Mouse (Mus musculus) frontal cortex, adult 2 months (tissue): Measurements from ENCODE around the gene Oxld1. TPM values are rescaled to one million over a fixed set of nuclear protein-coding genes. Genes with fewer than 3 reads are reported as not detected.

Experiments
- DNase-seq, 2 experiments: peaks; one replicate each; pipeline ENCODE4 v3.0.0; 2022; ENCODE audit warnings: low spot score in 1 of 2; ENCODE audit errors: extremely low spot score in 1 of 2
- polyA plus RNA-seq: library from polyadenylated mRNA; depleted of rRNA; stranded (reverse); fragments of >200 nt; gene quantifications from 2 replicates; pipeline ENCODE4 v1.2.3, GENCODE M21; 2012; rRNA removed

The Oxld1 gene
- 14.3 and 15.4 TPM in 2 replicates for polyA plus RNA-seq

DNA sequence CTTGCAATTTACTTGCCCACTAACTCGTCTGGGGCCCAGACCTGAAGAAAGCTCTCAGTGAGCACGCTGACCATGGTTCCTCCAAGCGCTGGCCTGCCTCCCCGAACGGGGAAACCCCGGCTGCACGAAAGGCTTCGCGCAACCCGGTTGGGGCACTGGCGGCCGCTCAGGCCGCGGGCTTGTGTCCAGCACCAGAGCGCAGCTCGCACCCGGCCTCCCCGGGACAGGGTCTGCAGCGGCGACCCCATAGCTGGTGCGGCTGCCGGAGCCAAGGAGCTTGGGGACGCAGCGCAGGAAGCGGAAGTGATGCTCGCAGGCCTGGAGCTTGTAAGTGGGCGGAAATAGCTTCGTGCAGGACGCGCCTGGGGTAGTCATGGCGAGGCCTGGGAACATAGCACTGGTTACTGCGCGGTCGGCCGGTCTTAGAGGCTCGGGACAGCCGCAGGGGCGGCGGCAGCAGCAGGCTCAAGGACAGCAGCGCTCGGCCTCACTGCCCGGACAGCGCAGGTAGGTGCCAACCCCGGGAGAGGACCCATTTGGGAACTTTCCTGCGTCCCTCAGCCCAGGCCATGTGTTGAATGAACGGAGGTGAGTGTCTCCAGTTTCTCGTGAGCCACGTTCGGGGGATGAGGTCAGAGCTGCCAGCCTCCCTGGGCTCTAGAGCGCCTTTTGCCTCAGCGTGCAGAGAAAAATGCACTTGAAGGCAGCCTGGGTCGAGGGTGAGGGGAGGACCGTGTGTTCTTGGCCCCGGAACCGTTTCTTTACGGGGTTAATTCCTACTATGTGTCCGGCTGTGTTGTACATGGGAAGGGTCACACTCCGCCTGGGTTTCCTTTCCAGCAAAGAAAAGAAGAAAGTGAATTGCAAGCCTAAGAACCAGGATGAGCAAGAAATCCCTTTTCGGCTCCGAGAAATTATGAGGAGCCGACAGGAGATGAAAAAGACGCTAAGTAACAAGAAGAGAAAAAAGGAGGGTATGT lies at the start of gene Oxld1, which contains the start of gene Ccdc137:
Oxld1 (minus strand) TSS at position 297 of the 980 bp plus-strand sequence.
Ccdc137 (plus strand) TSS at position 344 of the 980 bp plus-strand sequence.
- peak; percentile 47 to 75 for DNase-seq

DNA sequence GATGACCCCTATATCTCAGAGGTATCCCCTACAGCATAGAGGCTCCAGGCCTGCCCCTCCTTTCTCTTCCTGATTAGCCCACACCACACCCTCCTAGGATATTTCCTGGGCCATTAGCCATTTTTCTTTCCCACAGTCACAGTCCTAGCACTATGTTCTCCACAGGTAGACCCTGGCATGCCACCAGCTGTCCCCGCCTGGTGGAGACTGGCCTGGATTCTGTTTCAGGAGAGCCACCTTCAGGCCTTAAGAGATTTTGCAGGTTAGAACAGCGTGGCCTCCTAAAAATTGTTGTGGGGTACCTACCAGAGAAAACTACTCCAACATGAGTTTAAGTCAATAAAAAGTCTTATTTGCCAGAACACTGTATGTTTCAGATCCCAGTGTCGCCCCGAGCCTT lies 49.0 kb upstream of the Oxld1 start:
- no peak for DNase-seq

DNA sequence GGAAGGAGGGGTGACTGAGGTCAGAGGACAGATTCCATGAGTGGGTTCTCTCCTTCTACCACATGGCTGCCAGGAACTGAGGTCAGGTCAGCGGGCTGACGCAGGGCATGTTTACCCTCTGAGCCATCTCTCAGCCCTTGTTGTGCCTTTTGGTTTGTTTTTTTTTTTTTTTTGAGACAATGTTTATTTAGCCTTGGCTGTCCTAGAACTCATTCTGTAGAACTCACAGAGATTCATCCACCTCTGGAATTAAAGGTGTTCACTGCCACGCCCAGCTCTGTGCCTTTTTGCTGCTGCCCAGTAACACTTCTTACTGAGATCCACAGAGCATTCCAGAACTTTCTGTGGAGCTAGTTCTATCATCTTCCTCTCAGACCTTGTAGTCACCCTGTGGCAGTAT lies 47.8 kb upstream of the Oxld1 start:
- DNase-seq, result no peak

DNA sequence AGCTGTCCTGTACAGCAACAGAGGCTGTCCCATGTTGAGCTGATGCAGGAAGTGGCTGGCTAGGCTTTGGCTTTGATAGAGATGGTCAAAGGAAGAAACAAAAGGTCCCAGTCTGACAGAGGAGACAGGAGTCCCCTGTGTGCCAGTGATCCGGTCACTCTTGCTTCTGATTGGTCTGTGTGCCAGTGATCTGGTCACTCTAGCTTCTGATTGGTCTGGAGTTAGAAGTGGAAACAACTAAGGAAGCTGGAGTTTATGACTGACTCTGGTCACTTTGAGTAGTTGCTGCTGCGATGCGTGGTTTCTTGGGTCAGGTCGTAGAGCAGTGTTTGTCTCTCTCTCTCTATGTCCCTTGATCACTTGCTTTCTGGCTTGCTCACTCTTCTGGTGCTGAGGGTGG lies 43.8 kb upstream of the Oxld1 start:
- no peak for DNase-seq

DNA sequence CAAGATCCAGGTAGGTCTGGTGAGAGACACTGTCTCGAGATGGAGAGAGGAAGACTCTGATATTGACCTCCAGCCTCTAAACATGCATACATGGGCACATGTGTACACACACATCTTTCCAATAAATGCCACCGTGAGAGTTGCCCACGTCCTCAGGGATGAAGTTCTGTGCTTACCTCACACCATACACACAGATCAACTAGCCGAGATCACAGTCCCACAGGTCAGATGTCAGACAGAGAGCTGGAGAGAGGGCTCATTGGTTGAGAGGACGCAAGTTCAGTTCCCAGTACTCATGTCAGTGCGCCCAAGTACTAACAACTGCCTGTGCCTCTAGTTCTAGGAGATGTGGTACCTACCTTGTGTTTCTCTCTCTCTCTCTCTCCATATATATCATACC lies 43.1 kb upstream of the Oxld1 start:
- no peak for DNase-seq

DNA sequence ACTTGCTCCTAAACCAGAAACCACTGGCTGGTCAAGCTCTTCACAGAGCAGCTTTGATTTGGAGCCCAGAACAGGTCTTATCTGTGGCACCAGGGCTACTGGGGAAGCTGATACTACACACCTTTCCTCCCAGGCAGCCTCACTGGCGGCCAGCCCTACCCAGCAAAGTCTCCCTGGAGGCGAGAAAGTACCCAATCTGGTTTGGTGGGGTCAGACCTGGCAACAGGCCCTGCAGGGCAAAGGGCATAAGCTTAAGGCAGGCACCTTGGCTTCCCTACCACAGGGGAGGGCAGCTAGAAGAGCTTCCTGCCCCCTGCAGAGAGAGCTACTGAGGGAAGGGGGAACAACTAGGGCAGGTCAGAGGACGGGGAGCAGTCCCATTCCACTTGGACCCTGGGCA lies 42.5 kb upstream of the Oxld1 start:
- no peak for DNase-seq

DNA sequence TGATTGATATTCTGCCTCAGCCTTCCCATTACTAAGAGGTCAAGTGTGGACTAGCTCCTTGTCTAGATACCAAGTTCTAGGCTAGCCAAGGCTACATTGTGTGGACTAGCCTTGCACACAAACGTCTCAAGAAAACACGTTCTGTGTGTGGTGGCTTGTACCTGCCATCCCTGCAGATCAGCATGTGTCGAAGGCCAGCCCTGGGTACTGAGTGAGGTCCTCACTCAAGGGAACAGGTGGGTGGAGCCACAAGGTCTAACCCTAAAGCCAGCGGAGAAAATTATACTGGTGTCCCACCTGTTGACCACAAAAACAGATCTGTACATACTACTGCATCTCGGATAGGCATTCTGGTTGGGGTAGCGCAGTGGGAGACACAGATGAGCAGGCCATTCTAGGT lies 42.0 kb upstream of the Oxld1 start:
- DNase-seq, result no peak

DNA sequence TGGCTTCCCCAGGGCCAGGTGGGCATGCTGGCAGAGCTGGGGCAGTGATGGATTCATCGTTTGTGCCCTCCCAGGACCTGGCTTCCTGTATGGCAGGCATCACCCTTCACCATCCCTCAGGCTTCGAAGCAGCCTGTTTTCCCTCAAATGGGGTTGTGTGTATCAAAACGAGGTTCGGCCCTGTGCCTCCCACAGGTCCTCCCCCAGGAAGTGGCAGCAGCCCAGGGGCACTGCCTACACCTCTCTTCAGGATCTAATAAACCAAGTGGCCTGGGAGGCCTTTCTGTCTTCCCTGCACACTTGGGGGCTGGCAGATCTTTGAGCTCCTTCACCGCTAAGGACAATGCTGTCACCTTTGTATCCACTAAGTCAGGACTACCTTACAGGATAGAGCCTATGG lies 41.0 kb upstream of the Oxld1 start:
- no peak for DNase-seq

DNA sequence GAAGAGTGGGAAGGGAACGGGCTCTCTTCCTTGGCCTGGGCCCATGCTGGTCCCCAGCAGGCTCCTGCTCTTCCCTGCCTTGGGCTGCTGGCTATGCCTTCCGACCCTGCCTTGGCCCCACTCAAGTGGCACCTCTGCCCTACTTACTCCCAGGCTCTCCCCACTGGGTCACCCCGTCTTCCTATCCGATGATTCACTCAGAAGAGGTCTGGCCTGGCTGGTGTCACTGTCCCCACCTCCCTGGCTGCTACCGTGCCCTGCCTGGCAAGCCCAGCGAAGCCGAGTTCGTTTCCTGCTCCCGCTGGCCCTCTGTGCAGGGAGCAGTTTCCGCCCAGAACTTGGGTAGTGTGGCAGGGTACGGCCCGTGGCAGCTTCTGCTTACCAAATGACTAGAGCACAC lies 40.4 kb upstream of the Oxld1 start:
- no peak for DNase-seq

DNA sequence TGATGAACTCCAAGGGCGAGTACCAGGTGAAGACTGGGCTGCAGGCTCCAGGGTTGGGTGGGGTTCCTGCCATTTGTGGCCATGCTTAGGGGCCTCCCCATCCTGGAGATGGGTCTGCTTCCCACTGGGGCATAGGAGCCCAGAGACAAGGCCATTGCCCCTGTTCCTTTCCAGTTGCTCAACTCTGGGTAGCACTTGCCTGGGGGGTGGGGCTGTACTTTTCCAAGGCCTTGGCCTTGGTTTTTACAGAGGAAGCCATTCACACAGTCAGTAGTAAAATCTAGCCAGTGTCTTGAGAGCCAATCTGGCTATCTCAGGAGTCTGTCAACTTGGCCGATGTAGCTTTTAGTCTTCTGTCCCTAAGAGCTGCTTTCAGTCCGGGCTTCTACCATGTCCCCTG lies 39.6 kb upstream of the Oxld1 start:
- DNase-seq, result no peak

DNA sequence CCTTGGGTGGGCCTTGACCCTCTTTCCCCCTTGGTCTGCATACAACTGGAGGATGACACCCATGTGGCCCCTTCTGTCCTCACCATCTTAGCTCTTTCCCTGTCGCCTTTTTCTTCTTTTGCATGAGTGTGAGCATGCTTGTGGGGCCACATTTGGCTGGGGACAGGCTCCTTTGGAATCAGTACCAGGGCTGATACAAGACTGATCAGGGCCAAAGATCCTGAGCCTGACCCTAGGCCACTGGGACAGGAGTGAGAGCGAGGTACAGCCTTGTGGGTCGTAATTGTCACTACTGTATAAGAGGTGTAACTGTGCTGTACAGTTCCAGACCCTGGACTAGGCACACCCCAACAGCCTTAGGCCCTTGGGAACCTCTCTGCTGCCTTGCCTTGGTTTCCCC lies 36.0 kb upstream of the Oxld1 start:
- no peak for DNase-seq

DNA sequence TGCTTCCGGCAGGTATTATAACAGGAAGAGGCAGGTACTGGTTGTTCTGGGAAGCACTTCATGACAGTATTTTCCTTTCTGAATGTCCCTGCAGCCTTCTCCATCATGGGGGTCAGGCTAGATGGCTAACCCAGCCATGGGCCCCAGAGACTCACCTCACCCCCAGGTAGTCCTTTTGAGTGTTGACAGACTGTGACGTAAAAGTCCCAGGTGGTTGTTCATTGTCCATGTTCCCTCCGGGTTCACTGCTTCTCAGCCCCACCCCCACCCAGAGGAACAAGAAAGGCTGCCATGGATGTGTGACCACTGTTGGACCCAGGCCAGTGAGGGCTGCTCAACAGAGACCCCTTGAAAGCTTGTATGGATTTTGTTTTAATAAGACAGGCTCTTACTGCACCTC lies 35.5 kb upstream of the Oxld1 start:
- no peak for DNase-seq

DNA sequence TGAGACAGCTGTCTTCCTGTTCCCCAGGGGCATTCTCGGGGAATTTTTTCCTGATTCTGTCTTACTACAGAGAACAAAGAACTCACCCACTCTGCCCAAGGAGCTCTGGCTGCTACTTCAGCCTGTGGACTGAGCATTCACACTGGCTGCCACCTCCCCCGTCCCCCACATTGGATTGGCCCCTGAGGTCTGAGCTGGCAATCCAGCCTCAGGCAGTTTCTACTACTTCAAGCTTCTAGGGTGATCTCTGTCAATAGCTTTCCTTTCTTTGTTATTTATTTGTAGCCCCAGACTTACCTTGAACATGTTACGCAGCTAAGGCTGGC lies 35.0 kb upstream of the Oxld1 start:
- no peak for DNase-seq

DNA sequence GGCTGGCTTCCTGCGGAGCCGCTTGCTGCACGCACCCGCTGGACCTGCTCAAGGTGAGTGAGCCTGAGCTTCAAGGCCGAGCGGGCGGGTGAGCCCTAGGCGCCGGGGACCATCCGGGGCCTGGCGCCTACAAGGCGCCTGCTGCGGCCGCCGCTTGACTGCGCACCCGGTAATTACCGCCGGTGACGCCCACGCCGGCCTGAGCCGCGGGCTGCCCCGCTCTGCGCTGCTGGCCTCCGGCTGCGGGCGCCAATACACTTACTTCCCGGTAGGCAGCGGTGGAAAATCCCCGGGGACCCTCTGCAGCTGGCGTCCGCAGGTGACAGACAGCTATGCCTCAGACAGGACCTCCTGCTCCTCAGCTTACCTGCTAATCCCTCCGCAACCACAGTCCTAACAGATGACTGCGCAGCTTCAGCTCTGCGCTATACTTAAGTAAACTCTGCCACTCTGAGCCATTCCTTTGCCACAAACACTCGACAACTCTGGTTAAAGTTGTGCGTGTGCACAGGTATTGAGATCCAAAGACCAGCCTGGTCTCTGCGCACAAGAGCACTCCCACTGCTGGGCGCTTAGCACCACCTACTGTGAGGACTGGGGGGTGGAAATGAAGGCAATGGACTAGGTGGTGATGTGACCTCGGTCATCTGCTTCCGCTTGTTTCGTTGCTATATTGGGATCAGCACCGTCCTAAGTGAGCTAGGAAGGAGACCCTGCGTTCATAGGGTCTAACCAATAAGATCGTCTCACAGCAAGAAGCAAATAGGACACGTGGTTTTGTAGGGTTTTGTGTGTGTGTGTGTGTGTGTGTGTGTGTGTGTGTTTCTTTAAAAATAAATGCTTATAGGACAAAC lies 34.4 kb upstream of the Oxld1 start:
- DNase-seq, result peak in 1 of 2 experiments; percentile 19

DNA sequence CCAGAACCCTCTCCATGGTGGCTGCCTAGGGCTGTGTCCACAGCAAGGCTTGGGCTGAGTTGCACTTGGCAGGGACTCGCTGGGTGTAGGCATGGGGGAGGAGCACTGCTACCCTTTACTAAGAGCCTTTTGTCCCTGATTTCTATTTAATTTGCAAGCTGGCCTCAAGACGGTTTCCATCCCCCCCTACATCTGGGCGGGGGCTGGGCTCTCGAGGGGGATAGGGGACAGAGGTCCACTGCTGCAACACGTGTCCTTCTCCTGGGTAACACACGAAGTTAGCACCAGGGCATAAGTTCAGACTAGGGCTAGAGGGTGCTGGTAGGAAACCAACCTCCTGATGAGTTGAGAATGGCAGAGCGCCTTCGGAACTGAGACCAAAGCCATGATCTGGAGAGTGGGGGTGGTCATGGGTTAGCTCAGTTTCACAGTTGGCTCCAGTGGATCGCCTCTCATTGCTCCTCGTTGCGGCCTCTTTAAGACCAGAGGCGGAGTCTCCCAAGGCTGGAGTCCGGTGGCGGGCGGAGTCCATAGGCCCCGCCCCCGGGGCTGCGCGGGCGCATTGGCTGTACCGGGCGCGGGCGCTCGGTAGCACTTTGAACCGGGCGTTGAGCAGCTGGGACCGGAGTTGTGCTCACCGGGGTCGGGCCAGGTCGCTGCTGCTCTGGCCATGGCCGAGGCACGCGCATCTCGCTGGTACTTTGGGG lies 33.6 kb upstream of the Oxld1 start, which contains the start of gene Slc25a10:
Slc25a10 (plus strand) TSS at position 524 of the 707 bp plus-strand sequence.
- DNase-seq, result peak; percentile 76 to 88

DNA sequence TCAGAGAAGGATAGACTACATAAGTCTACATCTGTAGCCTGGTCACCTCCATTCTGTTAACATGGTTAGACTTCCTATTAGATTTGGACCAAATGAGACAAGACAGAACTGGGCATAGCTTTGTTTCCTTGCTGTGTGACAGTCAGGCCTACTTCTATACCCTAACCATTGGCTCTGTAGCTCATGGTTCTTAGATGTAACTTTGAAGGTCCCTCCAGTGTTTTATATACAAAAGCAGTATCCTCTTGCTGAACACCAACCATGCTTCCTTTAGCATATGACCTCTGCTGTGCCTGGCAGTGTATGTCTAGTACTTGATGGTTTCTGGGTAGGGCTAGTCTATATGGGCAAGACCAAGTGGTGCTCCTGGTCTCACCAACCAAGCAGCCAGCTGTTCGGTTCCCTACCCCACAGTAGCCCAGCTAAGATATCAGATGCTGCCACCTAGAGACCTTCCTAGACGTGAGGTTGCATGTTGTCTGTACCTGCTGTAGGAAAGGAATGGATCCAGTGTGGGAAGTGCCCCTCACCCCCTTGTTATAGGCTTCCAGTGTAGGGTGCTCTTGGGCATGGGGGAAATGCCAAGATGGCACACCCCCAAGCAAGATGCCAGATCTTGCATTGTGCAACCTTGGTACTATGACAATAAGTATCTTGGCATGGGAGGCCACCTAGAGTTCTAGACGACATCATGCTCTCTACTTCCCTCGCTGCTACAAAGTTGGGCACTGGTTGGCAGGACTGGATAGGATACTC lies 32.6 kb upstream of the Oxld1 start:
- DNase-seq, result no peak

DNA sequence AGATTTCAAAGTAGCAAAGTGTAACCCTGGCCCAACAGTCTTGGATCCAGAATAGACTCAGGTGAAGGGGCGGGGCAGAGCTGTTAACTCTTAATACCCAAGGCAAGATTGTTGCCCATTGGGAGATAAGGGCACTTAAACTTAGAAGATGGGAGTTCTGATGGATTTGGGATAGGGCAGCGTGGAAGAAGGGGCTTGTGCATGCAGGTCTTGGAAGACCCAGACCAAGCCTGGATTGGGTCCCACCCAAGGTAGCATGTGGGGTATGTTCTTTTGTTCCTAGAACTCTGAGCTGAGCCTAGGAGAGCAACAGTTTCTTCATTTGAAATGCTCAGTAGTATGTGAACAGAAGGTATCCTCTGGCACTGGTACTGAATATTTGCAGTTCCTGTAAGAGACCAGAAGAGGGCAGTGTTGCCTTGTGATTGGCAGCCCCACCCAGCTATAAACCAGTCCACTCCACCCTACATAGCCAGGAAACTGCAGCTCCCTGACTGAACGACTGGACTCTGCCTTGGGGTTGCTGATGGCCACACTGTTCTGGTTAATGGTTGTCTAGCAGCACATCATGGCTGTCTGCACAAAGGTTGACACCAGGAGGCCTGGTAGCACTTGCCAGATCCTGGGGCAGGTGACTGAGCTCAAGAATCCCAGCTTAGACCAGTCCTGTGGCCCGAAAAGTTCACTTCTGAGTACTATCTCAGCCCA lies 31.3 kb upstream of the Oxld1 start:
- DNase-seq, result peak in 1 of 2 experiments; percentile 86

DNA sequence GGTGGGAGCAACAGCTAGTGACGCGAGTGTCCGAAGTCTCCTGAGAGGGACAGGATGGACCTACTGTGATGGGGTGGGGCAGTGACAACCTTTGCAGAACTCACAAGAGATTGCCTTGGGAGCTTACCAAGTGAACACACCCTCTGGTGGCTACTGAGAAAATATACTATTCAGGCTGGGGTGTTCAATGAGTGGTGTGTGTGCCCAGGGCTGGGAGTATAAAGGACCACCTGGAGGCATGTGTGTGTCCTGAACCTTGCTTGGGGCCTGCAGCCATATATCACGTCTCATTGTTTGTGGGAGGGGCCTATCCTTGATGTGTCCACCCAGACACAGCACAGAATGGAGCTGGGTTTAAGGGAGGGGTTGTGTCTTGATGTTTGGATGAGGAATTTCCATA lies 30.6 kb upstream of the Oxld1 start:
- no peak for DNase-seq

DNA sequence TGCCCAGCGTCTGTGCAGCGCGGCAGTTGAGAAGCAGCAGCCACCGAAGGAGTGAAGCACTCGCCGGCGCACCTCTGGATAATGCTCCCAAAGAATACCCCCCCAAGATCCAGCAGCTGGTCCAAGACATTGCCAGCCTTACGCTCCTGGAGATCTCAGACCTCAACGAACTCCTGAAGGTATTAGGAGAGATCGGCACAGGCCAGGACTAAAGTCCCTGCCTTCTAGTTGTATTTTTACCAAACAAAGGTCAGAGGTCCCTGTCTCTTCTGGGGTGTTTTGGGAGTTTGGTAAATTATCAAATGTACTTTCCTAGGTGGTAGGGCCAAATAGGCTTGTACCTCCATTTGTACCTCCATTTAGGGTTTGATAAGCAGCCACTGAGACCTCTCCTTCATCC lies 27.4 kb upstream of the Oxld1 start:
- DNase-seq, result no peak
